Mouse (Mus musculus) midbrain, embryonic 11.5 days (tissue): ENCODE measurements at regions not wholly inside any gene's neighbourhood (a gene's known extent, or its start where the extent isn't known, plus 50 kb on each side); places are given as distances from the start of the nearest gene placed in this dataset.

ENCODE experiments used
- ATAC-seq: fragments of 200-750 bp; cut with Nextera tagmentation; 2 replicates; pipeline ENCODE4 v1.8.0; 2017; ENCODE audit warnings: moderate TSS enrichment, moderate library complexity; ENCODE audit not compliant: low FRiP score
- DNase-seq: peaks from one replicate; pipeline ENCODE4 v3.0.0; 2015; ENCODE audit warnings: low spot score; ENCODE audit errors: missing footprints
- H3K27ac ChIP-seq: fragments of 300-500 bp; sonication (generic); 2 replicates; pipeline ENCODE4 v1.5.1; 2014; ENCODE audit warnings: low read depth, low read length
- H3K27me3 ChIP-seq: fragments of 300-500 bp; sonication (generic); 2 replicates; pipeline ENCODE4 v1.6.1; 2014; ENCODE audit warnings: mild to moderate bottlenecking, low read length, moderate library complexity, mixed read lengths; ENCODE audit not compliant: control insufficient read depth, insufficient read depth
- H3K36me3 ChIP-seq: fragments of 300-500 bp; sonication (generic); 2 replicates; pipeline ENCODE4 v1.6.1; 2014; ENCODE audit warnings: mild to moderate bottlenecking, low read length, moderate library complexity, mixed read lengths; ENCODE audit not compliant: control insufficient read depth, insufficient read depth
- H3K4me1 ChIP-seq: fragments of 300-500 bp; sonication (generic); 2 replicates; pipeline ENCODE4 v1.6.1; 2014; ENCODE audit warnings: low read length; ENCODE audit not compliant: control insufficient read depth, insufficient read depth
- H3K4me2 ChIP-seq: fragments of 300-500 bp; sonication (generic); 2 replicates; pipeline ENCODE4 v1.6.1; 2014; ENCODE audit warnings: mild to moderate bottlenecking, moderate library complexity
- H3K4me3 ChIP-seq: fragments of 300-500 bp; sonication (generic); 2 replicates; pipeline ENCODE4 v1.5.1; 2014; ENCODE audit warnings: low read depth, low read length
- H3K9ac ChIP-seq: fragments of 300-500 bp; sonication (generic); 2 replicates; pipeline ENCODE4 v1.6.1; 2014; ENCODE audit warnings: low read length
- H3K9me3 ChIP-seq: fragments of 300-500 bp; sonication (generic); 2 replicates; pipeline ENCODE4 v1.6.1; 2016; ENCODE audit warnings: low read length; ENCODE audit not compliant: control insufficient read depth
- WGBS: fragments of 180-500 bp; shearing (Covaris S2); extraction: QIAGEN DNeasy Blood & Tissue Kit; methylation state at CpG from one replicate; pipeline ENCODE4 v1.1.7; 2014; 5-methylcytosine and 5-hydroxymethylcytosine counted together

- DNase-seq = no peak
- H3K9ac ChIP-seq = no peak overlapping the region
- ATAC-seq = no peak
- 89% methylated on average over 3 of the region's 3 CpGs for WGBS
- no peaks in the 10 kb centered on the region for H3K4me1 ChIP-seq
- no peak overlapping the region for H3K4me2 ChIP-seq
- no peaks in the 10 kb centered on the region for H3K27me3 ChIP-seq
- no peak overlapping the region for H3K27ac ChIP-seq
- H3K4me3 ChIP-seq = no peak overlapping the region
- H3K9me3 ChIP-seq = no peaks in the 10 kb centered on the region
- no peaks in the 10 kb centered on the region for H3K36me3 ChIP-seq
These were observed 86.7 kb upstream of the A1bg start for GRCm38 (mm10) chr15:61009509-61009908.

DNA sequence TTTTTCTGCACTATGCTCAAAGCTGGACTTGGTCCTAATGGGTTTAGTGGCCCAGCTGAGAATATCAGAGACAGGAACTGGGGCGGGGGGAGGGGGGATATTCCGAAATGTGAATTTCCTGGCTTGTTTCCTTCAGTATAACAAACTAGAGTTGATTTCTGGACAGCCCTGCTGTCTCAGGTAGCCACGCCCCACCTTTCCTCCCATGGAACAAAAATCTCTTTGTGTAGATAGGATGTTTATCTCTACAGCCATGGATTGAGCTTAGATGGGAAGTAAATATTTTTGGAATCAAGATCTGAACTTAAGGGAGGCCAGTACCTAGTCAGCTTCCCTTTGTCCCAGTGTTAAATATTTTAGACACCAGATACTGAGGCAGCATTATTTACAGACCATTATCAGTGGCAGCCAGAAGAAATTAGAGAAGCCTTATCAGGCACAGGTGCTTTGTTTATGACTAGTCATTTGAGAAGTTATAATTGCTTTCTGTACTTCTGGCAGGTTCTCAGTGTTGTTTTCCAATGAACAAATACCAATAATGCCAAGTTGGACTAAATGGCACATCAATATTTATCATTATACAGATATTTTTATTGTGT, 84.7 kb upstream of the A1bg start:
- Histone ChIP-seq H3K27ac (no peak overlapping the region), H3K4me2 (no peak overlapping the region), H3K36me3 (no peaks in the 10 kb centered on the region), H3K27me3 (no peaks in the 10 kb centered on the region), H3K9me3 (no peaks in the 10 kb centered on the region), H3K4me1 (no peaks in the 10 kb centered on the region), H3K4me3 (no peak overlapping the region), H3K9ac (no peak overlapping the region)
- 85% methylated on average over 3 of the region's 3 CpGs for WGBS
- no peak for ATAC-seq
- no peak for DNase-seq

- no peak for ATAC-seq
- H3K4me3 ChIP-seq = no peak overlapping the region
- H3K4me1 ChIP-seq = no peaks in the 10 kb centered on the region
- H3K9me3 ChIP-seq = no peaks in the 10 kb centered on the region
- H3K27me3 ChIP-seq = no peaks in the 10 kb centered on the region
- no peak overlapping the region for H3K9ac ChIP-seq
- H3K27ac ChIP-seq = no peak overlapping the region
- WGBS = 70% methylated on average over 4 of the region's 4 CpGs
- H3K4me2 ChIP-seq = no peak overlapping the region
- no peaks in the 10 kb centered on the region for H3K36me3 ChIP-seq
- no peak for DNase-seq
These were observed 83.8 kb upstream of the A1bg start for GRCm38 (mm10) chr15:61006608-61007007.

GRCm38 (mm10) chr15:60993971-60994690, 71.3 kb upstream of the A1bg start:
- DNase-seq = no peak
- 85% methylated on average over 4 of the region's 4 CpGs for WGBS
- H3K27me3 ChIP-seq = no peaks in the 10 kb centered on the region
- no peaks in the 10 kb centered on the region for H3K36me3 ChIP-seq
- no peak overlapping the region for H3K9ac ChIP-seq
- no peaks in the 10 kb centered on the region for H3K9me3 ChIP-seq
- no peaks in the 10 kb centered on the region for H3K4me1 ChIP-seq
- H3K4me3 ChIP-seq = no peak overlapping the region
- H3K4me2 ChIP-seq = no peak overlapping the region
- no peak overlapping the region for H3K27ac ChIP-seq
- ATAC-seq = no peak

GRCm38 (mm10) chr15:60993394-60993793, 70.6 kb upstream of the A1bg start:
- Histone ChIP-seq H3K4me3 (no peak overlapping the region), H3K9ac (no peak overlapping the region), H3K36me3 (no peaks in the 10 kb centered on the region), H3K4me1 (no peaks in the 10 kb centered on the region), H3K27me3 (no peaks in the 10 kb centered on the region), H3K4me2 (no peak overlapping the region), H3K9me3 (no peaks in the 10 kb centered on the region), H3K27ac (no peak overlapping the region)
- WGBS = 91% methylated on average over 2 of the region's 2 CpGs
- ATAC-seq = no peak
- no peak for DNase-seq

GRCm38 (mm10) chr15:60982576-60982975, 59.8 kb upstream of the A1bg start:
- ATAC-seq = no peak
- Histone ChIP-seq H3K4me1 (no peaks in the 10 kb centered on the region), H3K27ac (no peak overlapping the region), H3K36me3 (no peaks in the 10 kb centered on the region), H3K4me2 (no peak overlapping the region), H3K27me3 (no peaks in the 10 kb centered on the region), H3K9me3 (no peaks in the 10 kb centered on the region), H3K9ac (no peak overlapping the region), H3K4me3 (no peak overlapping the region)
- whole genome bisulfite sequencing = 91% methylated on average over 2 of the region's 2 CpGs
- no peak for DNase-seq
